Mouse (Mus musculus): Measurements from ENCODE around the gene Adnp.
A peak's percentile ranks its signal among the peaks of the same experiment; 100 is the strongest.

The Adnp gene

DNA sequence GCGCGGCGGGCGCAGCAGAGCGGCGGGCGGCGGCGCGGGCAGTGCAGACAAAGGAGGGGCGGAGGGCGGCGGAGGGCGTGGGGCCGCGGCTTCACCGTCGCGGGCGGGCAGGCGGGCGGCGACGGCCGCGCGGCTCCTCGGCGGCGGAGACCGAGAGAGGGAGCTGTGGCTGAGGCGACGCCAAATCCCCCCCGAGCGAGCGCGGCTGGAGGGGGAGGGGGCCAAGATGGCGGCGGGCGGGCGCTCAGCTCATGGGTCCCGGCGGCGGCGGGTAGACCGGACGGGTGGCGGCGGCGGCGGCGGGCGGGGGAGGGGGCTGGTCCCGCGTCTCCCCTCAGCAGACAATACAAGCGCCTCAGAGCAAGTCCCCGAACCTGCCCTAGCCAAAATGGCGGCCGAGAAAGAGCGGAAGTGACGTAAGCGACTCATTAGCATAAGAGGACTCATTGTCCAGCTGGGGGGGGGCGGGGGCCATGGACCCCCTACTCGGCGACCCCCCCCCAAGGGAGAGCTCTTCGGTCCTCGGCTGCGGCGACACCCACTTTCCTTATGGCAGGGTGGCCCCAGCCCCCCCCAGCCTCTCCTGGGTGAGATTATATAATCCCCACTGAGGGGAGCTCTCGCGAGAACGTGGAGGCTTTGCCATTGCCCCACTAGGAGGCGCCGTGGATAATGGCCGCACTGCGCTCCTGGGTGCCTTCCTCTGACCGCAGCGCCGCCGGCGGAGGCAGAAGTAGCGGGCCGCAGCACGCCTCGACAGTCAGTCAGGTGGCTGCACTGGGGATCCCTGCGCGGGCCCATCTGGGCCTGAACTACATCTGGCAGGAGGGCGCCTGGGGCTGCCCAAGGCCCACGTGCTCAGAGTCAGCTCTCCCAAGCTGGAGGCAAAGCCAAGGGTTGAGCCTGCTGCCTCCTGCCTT, at the start of gene Adnp:
Adnp (minus strand) TSS at position 388 of the 920 bp plus-strand sequence.
- DNase-seq (ENCODE audit: low spot score) = peak; percentile 90

DNA sequence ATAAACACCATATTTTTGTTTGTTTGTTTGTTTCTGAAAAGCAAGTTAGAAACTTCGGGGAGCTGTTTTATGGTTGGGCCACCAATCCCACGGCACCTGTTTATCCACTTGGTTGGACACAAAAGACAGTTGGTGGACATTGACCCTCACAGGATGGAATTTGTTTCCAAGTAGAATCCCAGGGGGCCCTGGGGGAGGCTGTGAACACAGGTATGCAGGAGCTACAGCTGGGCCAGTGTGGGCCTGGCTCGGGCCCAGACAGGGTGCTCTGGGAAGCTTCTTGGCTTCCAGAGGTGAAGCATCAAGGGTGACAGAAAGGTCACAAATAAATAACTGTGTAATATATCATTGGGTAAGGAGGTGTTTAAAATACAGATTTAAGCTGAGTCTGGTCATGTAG, 49.6 kb upstream of the Adnp start:
- DNase-seq (ENCODE audit: low spot score) = no peak

DNA sequence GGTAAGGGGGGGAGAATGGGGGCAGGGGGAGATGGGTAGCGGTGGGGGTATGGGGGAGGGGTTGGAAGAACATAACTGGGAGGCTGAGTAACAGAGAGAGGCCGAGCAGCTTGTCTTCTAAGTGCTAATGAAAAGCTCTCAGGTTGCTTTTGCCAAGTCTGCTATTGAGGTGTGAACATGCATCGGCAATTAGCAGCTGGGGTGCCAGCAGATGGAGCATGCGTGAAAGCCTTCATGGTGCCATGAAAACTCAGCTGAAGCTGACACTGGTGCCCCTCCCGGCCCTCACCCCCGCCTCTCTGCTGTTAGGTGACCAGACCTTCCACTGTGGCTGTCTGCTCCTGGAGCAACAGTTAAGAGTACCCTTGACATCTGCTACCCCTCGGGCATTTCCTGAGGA, 46.9 kb upstream of the Adnp start:
- no peak for DNase-seq (ENCODE audit: low spot score)

DNA sequence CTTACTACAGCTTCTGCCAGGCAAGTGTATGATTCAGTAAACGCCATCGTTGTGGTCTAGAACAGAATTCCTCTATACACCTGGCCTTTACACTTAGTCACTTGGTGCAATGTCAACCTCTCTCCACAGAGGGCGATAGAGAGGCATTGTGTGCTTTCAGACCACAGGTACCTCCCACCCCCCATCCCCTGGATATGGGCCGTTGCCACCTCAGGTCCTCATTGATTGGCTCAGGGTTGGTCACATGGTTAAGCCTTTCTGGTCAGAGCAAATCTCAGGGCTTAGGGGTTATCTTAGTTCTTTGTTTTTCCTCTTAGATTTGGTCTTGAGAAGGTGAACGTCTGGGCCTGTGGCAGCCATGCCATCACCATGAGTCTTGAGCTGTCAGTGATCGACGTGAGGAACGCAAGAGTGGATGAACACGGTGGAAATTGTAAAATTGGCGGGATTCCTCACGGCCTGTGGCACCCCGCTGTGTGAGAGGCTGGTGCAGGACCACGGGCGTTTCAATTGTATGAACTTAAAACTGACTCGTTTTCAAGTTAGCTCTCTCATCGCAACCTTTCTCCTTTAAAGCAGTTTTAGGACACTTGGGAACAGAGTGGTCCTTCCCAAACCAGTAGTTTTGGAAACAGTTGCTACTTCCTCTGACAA, 45.9 kb upstream of the Adnp start:
- DNase-seq (ENCODE audit: low spot score) = no peak

DNA sequence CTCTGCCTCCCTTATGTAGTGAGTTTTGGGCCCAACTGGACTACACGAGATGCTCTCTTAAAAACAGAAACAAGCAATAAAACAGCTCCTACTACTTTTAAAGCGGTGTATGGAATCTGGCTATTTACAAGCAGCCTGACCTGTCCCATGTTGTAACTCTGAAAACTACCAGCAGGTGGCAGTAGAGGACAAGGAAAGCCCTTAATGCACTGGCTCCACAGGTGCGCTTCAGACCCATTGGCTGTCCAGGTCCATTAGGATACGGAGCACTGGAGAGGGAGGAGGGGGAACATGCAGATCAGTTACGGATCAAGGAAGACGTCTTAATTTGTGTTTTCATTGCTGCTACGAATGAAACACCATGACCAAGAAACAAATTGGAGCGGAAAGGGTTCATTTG, 43.4 kb upstream of the Adnp start:
- DNase-seq (ENCODE audit: low spot score) = peak; percentile 72

DNA sequence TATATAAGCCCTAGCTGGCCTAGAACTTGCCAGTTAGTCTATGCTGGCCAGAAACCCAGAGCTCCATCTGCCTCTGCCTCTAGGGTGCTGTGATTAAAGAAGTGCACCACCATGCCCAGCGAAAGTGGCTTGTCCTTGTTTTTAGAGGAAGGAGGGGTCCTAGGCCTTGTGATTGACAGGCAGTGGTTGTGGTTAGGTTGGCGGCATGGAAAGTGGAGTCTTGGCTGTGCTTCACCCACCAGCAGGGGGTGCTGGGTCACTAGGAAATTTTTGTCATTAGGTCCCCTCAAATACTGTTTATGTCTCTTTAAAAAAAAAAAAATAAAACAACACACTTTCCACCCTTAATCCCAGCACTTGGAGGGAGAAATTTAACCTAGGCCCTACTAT, 41.9 kb upstream of the Adnp start:
- no peak for DNase-seq (ENCODE audit: low spot score)

DNA sequence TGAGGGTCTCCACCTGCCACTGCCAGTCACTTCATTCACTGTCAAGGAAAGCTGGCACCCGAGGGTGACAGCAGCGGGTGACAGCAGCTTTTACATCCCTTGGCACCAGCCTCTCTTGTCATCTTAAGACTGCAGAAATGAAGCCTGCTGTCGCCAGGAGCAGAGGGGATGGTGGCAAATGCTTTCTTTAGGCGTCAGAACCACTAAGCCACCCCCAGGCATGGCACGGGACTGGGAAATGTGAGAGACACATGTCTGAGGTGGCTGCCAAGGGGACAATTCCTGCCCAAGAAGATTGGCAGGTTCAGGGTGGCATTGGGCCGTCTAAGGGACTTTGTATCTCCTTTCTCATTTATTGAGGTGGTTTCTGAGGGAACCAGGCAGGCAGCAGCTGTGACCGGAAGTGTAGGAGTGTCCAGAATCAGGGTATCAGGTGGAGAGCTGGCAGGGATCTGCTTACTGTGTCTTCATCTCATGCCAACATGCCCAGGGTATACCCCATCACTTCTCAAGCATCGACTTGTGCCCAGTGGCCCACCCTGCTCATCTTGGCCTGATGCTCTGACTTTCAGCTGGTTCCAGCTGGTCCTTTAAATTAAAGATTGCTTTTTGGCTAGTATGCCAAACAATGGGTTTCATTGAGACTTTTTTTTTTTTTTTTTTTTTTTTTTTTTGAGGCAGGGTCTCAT, 41.4 kb upstream of the Adnp start:
- no peak for DNase-seq (ENCODE audit: low spot score)

DNA sequence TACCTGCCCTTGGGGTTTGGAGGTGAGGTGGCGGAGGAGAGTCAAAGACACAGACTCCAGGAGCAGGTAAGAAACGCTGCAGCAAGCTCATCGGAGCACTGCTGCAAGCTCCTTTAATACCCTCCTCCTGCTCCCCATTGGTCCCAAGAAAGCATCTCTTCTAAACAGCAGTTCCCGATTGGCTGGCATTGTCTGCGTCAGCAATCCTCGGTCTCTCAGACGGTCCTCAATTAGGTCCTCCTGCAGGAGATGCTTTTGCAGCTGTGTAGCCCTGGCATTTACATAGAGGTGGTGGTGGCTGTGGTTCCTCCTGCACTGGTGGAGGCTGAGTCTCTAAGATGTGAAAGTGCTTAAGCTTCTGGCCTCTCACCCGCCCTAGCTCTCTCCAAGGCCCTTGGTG, 38.7 kb upstream of the Adnp start:
- no peak for DNase-seq (ENCODE audit: low spot score)

DNA sequence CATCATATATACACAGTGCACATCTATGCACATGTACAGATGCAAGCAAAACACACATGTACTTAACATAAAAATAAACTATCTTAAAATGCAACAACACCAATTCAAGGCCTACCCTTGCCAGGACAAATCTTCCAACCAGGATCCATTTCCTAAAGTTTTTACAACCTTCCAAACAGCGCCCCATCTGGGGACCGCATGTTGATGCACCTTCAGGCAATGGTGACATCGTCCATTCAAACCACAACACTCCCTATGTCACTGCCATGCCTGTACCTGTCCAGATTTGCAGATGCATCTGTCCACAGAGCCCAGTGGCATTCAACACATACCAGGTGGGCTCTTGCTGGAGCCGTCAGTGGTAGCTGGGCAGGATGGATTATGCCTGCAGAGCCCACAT, 36.4 kb upstream of the Adnp start:
- no peak for DNase-seq (ENCODE audit: low spot score)

DNA sequence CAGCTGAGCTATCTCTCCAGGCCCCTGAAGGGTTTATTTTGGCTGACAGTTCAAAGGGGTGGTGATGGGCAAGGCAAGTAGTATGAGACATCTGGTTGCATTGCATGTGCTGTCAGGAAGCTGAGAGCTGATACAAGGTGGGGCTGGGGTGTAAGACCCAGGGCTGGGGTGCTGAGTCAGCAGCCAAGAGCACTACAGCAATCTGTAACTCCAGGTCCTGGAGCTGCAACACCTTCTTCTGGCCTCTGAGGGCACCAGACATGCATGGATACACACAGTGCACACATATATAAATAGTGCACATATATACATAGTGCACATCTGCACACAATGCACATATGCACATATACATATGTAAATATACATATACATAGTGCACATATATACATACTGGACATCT, 35.9 kb upstream of the Adnp start:
- no peak for DNase-seq (ENCODE audit: low spot score)

DNA sequence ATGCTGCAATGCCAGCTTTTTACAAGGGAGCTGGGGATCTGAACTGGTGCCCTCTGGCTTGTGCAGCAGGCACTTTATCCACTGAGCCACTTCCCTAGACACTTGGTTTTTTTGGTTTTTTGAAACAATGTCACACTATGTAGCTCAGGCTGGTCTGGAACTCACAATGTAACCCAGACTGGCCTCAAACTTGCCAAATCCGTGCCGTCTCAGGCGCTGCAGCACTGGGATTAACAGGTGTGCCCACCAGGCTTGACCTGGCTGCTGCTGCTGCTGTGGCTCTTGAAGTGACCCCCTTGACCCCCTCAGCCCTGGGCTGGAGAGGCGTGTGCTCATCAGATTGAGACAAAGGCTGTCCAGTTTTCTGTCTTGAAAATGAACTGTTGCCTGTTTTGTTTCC, 31.4 kb upstream of the Adnp start:
- DNase-seq (ENCODE audit: low spot score) = no peak

DNA sequence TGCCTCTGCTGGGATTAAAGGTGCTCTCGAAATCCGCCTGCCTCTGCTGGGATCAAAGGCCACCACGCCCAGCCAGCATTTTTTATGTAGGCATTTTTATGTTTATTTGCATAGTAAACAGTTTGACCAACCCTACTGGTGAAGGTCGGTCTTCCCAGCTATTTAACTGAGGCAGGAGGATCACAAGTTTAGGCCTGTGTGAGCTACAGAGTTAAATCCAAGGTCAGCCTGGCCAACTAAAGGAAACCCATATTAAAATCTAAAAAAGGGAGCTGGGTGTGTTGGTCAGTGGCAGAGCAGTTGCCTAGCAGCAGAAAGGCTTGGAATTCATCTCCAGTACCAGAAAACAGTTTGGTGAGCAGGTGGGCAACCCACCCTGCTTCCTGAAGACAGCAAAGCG, 26.4 kb upstream of the Adnp start:
- DNase-seq (ENCODE audit: low spot score) = no peak

DNA sequence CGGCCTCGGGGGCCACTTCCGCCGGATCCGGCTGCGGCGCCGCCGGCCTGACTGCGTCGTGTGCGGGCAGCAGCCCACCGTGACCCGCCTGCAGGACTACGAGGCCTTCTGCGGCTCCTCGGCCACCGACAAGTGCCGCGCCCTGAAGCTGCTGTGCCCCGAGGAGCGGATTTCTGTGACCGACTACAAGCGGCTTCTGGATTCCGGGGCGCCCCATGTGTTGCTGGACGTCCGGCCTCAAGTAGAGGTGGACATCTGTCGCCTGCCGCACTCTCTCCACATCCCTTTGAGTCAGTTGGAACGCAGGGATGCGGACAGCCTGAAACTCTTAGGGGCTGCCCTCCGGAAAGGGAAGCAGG, 24.5 kb upstream of the Adnp start:
- DNase-seq (ENCODE audit: low spot score) = no peak

DNA sequence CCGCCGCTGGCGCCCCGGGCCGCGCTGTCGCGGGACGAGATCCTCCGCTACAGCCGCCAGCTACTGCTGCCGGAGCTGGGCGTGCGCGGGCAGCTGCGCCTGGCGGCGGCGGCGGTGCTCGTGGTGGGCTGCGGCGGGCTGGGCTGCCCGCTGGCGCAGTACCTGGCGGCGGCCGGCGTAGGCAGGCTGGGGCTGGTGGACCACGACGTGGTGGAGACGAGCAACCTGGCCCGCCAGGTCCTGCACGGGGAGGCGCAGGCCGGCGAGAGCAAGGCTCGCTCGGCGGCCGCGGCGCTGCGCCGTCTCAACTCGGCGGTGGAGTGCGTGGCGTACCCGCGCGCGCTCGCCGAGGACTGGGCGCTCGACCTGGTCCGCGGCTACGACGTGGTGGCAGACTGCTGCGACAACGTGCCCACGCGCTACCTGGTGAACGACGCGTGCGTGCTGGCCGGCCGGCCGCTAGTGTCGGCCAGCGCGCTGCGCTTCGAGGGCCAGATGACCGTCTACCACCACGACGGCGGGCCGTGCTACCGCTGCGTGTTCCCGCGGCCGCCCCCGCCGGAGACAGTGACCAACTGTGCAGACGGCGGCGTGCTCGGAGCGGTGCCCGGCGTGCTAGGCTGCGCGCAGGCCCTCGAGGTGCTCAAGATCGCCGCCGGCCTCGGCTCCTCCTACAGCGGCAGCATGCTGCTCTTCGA, 24.0 kb upstream of the Adnp start:
- no peak for DNase-seq (ENCODE audit: low spot score)

DNA sequence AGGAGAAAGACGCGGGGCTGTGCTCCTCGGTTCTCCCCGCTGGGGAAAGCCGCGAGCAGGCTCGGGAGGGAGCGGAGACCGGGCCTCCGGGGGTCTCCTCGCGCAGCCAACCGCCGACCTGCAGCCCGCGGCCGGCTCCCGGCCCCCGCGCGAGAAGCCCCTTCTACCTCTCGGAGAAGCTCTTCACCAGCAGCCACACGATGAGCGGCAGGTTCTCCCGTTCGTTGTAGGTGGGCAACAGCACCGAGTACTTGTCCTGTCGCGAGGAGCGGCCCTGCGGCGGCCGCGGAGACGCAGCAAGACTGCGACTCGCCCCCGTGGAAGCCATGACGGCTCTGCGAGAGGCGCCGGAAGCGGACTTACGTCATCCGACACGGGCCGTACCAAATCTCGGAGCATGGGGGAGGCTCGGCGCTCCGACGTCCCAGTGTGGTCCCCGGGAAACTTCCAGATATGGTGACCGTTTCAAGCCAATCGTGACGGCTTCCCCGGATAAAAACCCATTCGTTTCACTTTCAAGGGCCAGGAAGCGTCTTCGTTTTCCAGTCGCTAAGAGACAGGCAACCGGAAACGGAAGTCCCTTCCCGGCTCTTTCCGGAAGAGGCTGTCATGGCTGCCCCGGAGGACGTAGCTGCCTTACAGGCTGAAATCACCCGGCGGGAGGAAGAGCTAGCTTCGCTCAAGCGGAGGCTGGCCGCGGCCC, 23.3 kb upstream of the Adnp start, which contains the start of the genes Gm20716, Dpm1 and Mocs3:
Gm20716 (minus strand) TSS at position 339 of the 703 bp plus-strand sequence.
Dpm1 (minus strand) TSS at position 566 of the 703 bp plus-strand sequence.
Mocs3 (plus strand) TSS at position 597 of the 703 bp plus-strand sequence.
- peak; percentile 90 for DNase-seq (ENCODE audit: low spot score)

DNA sequence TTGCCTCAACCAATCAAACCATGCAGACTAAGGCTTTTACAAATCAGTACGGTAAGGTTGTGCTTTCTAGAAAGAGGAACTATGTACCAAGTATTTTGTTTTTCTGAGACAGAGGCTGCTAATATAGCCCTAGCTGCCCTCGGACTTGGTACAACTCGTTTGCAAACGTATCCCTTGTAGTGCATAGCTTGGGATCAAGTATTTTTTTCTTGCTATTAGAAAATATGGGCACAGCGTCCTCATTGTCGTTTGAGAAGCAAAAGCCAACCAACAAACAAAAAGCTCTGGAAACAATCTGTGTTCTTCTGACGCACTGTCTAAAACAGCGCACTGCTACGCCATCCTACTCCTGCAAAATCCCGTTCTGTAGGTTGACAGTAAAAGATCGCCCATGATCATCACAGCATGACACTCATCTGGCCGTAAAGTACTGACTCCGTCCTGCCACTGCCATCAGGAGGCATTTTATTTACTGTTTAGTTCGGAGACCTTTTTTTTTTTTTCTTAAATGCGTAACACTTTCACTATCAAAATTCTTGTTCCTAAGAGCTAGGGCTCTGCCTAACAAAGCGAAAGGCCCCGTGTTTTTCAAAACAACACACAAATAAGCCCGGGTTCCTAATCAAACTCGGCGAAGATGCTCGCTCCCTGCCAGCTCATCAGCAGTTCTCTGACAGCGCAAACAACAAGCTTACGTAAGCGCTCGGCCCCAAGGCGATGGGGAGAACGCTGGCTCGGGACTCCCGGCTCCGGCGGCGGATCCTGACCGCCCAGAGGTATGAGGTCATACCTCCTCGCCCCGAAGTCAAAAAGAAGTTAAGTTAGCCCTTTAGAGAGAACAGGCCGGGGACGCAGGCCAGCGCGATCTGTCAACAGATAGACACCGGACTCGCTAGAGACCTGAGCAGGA, 22.5 kb upstream of the Adnp start:
- DNase-seq (ENCODE audit: low spot score) = no peak

DNA sequence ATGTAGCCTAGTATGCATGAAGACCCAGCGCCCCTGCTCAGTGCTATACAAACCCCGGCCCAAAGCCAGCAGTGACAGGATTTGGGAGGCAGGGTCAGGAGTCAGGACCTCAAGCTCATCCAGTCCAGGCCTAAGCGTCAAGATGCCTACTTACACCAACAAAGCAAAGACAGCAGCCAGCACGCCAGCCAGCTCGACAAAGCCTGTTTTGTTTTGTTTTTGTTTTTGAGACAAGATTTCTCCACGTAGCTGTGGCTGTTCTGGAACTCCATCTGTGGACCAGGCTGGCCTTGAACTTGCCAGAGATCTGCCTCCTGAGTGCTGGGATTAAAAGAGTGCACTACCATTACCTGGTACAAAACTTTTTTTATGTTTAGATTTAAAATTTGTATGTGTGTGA, 16.4 kb upstream of the Adnp start:
- no peak for DNase-seq (ENCODE audit: low spot score)

DNA sequence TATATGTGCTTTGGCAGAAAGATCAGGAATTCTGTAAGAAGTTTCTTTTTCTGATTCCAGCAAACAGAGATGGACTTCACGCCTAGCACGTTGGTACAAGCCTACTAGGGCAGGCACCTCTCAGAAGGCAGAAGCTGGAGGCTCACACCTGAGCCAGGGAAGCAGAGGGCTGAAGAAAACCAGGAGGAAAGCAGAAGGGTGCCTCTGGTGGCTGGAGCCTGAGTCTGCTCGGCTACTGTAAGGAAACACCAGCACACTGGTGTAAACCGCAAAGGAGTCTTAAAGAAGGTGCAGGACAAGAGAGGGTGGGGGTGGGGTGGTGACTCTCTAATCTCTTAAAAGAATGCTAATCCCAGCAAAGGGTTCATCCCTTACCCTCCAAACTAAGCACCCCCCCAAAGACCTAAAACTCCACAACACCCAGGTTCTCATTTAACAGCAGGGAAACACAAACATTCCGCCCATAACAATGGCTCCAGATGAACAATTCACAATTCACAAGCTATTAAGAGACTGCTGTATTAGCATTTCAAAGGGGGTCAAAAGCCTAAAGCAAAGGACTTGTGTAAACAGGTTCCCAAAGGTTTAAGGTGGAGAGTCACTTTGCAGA, 7.0 kb upstream of the Adnp start:
- no peak for DNase-seq (ENCODE audit: low spot score)

DNA sequence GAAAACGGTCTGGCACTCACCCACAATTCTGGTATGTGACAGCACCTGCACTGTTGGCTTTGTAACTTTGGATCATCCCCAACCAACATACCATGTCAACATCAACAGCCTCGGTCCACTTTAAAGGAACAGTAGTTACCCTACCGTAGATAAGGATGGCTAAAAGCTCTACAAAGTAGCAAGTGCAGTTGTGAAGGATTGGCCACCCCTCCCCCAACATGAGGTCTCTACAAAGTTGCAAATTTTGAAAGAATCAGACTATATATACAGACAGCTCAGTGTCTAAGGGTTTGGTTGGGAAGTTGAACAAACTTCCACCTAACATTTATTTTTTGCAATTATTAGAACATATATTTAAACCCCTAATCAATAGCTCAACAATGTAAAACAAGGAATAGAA, 971 bp upstream of the Adnp start:
- no peak for DNase-seq (ENCODE audit: low spot score)

Data from ovary, postnatal 10 days (tissue).